Mouse (Mus musculus) left cerebral cortex, postnatal 36 days (tissue): ENCODE measurements around the gene Lin54. TPM values are rescaled to one million over a fixed set of nuclear protein-coding genes. Genes with fewer than 3 reads are reported as not detected.

Experiments
- DNase-seq, 2 experiments: peaks; one replicate each; pipeline ENCODE4 v3.0.0; 2021 to 2022; ENCODE audit warnings: low spot score in 2 of 2, mixed read lengths in 1 of 2
- intact Hi-C: fragments of 180-260 bp; cut with DNase I; formaldehyde crosslinking; loops from one replicate; pipeline ENCODE4 v1.15.1; 2025
- total RNA-seq, 2 experiments: library from RNA; stranded (reverse); gene quantifications; 2 replicates each; pipeline ENCODE4 v1.2.3; 2021

Lin54 gene
- total RNA-seq: 10 to 100 TPM; 21.8 to 22.0 TPM

DNA sequence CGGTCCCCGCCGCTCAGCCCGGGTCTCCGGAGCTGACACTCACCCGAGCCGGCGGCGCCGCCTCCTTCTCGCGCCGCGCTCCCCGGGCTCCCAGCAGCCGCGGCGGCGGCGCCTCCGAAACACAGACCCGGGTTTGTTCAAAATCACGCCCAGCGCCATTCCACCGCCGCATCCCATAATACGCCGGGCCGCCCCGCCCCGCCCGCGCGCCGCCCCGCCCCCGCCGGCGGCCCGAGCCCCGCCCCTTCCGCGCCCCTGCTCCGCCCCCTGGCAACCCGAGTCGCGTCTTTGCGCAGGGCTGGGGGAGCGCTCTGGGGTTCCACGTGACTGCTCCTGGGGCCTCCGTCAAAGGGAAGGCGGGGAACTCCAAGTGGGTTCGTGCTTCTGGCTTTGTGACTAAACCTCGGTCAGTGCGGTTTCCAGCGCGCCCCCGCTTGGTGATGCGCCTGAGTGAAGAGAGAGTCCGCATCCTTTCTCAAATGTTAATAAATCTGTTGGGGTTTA is at the start of gene Lin54:
Gene Lin54 (minus strand): TSS at position 182 of the 504 bp plus-strand sequence.
- peak; percentile 86 for DNase-seq
- intact Hi-C loops: no loop called here

DNA sequence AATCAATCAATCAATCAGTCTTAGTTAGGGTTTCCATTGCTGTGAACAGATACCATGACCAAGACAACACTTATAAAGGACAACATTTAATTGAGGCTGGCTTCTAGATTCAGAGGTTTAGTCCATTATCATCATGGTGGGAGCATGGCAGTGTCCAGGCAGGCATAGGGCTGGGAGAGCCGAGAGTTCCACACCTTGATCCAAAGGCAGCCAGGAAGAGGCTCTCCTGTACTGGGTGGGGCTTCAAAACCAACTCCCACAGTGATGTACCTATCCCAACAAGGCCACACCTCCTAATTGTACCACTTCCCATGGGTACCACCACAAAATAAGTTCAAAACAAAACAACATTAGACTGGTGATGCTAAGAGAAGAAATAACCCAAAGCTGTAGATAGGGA is 49.7 kb upstream of the Lin54 start:
- intact Hi-C loops: no loop called here

DNA sequence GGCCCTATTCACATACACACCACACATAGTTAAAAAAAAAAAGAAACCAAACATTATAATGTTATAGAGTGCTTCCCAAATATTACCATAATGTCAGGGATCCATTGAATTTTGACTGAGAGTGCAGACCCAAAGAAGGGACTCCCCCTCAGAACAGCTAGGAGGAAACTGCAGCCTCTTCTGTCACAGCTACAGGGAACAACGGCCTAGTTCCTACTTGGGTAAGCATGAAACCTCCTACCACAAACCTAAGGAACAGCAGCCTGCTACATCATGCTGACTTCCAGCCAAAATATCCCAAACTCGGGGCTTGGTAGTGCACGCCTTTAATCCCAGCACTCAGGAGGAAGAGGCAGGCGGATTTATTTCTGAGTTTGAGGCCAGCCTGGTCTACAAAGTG is 48.9 kb upstream of the Lin54 start:
- intact Hi-C loops: loop anchor here (5.0 kb wide), 1 partner anchor 113 kb away; no protein-coding TSS in a partner anchor
- DNase-seq: no peak

More for the DNA sequence above, 49.7 kb upstream of the Lin54 start:
- no peak for DNase-seq

DNA sequence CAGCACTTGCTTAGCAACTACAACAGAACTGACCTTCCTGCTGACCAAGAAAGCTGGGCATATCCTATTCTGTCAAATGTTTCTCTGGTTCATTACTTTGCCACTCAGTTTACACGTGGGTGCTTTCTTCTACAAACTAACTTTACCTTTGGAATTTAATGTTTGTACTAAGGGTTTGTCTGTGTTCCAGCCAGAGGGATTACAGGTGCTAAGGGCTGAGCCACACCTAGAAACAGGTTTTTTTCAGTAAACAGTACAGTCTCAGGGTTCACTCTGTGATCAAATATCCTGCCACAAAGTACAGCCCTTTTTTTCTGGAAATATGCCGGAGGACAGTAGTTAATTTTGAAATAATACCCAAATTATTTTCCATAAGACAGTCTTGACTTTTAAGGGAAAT is 47.8 kb upstream of the Lin54 start:
- no peak for DNase-seq
- intact Hi-C loops: loop anchor here (5.0 kb wide), 1 partner anchor 114 kb away; no protein-coding TSS in a partner anchor

DNA sequence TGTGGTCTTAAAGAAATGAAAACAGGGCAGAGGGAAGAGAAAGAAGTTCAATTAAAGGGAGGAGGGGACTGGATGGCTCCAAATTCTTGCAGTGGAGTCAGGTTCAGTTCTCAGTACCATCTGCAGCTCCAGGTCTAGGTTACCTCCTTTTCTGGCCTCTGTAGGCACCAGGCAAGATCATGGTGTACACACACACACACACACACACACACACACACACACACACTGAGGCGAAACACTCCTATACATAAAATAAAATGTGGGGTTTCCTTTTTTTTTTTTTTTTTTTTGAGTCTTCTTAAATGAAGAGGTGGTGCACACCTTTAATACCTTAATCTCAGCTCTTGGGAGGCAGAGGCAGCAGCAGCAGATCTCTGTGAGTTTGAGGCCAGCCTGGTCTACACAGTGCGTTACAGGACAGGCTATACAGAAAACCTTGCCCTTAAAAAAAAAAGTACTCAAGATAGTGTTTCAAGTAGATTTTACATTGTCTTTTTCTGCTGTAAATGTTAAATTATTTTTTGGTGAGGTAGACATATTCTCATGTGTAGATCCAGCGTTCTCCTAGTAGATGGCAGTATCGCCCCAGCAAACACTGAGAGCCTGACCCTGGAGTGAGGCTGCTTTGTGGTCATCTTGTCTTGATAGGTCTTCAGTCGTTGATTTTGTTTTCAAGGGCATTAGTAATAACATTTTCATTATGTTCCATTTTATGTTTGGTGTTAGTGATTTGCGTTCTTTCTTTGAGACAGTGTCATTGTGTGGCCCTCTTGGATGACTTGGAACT is 46.0 kb upstream of the Lin54 start:
- intact Hi-C loops: loop anchor here (5.0 kb wide), 1 partner anchor 116 kb away; no protein-coding TSS in a partner anchor
- DNase-seq: no peak

DNA sequence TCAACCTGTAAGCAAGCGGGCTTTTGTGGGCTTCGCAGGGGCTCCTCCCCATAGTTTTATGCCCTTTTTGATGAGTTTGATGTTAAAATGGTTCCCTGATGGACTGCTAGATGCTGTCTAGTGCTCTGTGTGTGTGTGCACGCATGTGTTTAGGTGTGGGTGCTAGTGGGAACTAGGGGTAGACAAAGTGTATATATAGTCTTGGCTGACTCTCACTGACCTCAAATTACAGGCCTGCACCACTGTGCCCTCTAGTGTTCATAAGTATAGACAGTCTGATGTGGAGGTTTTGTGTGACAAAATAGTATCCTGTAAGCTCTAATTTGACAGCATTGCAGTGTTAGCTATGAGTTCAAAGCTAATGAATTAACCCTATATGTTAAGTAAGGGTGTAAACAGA is 36.2 kb upstream of the Lin54 start:
- intact Hi-C loops: loop anchor here (10.0 kb wide), 1 partner anchor 258 kb away; the partner anchor contains the start of genes Helq and Mrps18c
- peak in 1 of 2 experiments; percentile 11 for DNase-seq

DNA sequence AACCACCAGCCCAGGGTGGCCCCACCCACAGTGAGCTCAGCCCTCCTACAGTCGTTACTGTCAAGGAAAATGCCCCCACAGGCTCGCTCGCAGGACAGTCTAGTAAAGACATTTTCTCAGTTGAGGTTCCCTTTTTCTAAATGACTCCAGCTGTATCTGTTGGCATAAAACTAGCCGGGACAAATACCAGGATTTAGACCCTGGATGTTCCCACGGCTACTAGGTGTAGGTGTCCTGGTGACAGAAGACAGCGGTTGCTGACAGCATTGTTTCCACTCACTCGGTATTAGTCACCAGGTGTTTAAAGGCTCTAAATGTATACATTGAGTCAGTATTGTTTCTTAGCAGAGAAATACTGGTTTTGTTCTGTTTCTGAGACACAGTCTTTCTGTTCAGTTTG is 35.4 kb upstream of the Lin54 start:
- no peak for DNase-seq
- intact Hi-C loops: loop anchor here (10.0 kb wide), 1 partner anchor 259 kb away; the partner anchor contains the start of genes Helq and Mrps18c

DNA sequence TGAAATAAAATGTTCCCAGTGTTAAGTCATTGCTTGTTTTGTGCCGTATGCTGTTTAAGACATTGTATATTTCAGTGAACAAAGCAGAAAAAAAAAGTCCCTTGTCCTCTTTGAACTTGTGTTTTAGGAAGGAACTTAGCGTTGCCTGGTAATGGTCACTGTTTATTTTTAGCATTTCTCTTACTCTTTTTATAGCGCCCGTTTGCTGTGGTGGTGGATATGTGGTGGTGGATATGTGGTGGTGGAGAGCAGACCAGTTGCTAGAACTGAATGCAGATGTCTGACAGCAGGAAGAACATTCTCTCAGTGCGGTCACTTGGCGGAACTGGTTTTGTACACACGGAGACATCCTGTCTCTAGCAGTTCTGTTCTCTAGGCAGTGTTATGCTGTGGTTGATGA is 25.7 kb upstream of the Lin54 start:
- DNase-seq: no peak
- intact Hi-C loops: no loop called here

DNA sequence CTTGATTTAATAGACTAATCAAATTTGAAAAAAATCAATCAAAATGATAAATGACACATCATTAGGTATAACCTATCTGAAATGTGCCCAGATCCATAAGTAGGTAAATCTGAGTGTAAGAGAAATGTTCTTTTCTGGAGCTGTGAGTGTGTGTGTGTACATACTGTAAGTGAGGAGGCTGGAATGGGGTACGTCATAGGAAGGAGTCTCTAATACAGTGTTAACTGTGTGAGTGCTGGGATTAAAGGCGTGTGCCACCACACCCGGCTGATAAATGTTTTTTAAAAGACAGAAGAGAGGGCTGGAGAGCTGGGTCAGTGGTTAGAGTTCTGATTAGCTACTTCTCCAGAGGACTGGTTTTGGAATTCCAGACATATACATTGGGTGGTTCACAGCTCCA is 25.2 kb upstream of the Lin54 start:
- DNase-seq: no peak
- intact Hi-C loops: no loop called here

DNA sequence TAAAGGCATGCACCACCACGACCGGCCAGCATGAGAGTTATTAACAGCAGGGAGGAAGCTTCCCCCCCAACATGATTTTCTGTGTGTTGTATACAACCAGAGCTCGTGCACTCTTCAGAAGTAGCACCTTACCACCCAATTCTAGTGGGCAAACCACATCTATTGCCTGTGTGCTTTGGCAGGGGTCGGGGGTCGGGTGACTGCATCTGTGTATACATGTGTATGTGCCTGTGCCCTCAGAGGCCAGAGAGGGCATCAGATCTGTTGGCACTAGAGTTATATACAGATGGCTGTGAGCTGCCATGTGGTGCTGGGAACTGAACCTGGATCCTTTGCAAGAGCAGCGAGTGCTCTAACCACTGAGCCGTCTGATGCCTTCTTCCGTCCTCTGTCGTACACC is 24.5 kb upstream of the Lin54 start:
- DNase-seq: no peak
- intact Hi-C loops: no loop called here

DNA sequence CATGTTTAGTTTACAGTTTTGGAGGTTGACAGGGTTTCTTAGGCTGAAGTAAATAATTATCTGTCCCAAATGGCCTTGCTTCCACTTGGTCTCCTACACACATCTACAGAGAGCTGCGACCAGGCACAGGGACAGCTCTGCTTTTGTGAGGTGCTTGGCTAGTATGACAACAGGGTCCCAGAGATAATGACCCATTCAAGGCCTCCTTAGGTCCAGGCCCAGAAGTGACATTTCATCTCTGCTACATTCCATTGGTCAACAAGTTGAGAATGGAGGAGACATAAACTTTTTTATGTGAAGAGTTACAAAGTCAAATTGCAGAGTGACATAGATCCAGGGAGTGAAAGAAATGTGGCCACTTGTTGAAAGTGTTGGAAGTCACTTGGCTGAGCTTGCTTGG is 22.9 kb upstream of the Lin54 start:
- intact Hi-C loops: no loop called here
- DNase-seq: no peak

DNA sequence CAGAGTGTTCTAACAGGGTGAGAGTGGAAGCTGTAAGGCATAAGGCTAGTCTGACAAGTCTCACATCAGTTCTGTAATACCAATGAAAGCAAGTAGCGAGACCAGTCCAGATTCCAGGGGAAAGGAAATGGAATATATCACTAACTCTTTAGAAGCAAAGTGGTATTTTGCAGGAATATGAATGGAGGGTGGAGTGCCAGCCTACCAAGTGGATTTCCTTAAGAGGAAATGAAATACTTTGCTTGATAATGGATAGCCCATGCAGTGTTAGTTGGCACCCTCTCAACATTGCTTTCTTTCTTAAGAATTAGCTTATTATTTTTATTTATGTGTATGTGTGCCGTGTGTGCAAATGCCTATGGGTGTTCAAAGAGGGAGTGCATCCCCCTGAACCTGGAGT is 19.8 kb upstream of the Lin54 start:
- DNase-seq: no peak
- intact Hi-C loops: no loop called here

DNA sequence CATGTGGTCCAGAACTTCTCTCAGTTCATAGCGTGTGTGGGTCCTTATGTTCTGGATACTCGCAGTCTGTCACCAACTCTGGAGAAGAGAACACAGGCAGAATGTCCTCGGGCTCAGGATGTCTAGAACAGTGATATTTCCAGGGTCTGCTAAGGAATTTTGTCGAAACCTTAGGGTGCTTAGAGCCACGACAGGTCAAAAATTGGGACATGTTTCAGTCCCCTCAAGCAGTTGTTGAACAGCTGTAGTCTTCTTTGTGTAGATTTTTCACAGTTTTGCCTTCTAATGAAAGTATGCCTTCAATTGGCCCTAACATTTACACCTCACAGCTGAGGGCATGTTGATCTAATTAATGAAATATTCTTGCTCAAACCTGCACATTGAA is 18.6 kb upstream of the Lin54 start:
- no peak for DNase-seq
- intact Hi-C loops: loop anchor here (5.0 kb wide), 1 partner anchor 92 kb away; no protein-coding TSS in a partner anchor

DNA sequence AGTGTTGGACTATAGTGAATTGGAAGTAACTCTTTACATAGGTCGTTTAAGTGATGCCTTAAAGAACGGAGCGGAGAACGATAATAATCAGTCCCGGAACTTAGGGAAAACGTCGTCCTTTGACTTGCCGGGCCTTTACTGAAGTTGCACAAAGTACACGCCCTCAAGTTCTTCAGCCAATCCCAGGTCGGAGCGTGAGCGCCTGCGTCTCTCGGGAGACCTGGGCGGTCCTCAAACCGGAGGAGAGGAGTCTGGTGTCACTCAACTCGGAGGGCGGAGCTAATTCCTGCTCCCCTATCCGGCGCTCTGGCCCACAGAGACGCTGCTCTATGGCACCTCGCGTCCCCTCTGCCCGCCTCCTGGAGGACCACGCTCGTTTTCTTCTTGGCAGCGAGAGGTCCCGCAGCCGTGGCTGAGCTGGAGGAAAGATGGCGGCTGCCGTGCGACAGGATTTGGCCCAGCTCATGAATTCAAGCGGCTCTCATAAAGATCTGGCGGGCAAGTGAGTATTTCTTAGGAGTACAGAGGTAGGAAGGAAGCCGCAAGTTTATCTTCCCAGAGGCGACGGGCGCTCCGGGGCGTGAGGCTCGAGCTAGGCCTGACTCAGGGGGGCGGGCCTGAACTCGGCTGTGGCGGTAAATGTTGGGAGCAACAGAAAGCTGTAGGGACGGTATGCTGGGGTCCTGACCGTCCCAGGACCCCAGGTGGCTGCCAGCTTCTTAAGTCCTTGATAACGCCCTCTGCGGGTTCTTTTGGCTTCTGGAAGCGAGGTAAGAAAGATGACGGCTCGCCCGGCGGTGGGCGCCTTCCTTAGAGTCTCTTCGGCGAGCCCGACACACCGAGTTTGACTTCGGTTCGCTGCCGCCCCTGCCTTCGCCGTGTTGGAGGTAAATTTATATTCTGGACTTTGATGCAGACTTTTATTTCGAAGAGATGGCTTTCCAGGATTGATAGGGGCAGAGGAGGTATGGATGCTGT is 17.9 kb upstream of the Lin54 start, which contains the start of gene Cops4:
Gene Cops4 (plus strand): TSS at position 261 of the 978 bp plus-strand sequence.
- intact Hi-C loops: loop anchor here (1.0 to 5.0 kb wide), 2 partner anchors 20 to 91 kb away; no protein-coding TSS in a partner anchor
- peak; percentile 94 to 95 for DNase-seq

DNA sequence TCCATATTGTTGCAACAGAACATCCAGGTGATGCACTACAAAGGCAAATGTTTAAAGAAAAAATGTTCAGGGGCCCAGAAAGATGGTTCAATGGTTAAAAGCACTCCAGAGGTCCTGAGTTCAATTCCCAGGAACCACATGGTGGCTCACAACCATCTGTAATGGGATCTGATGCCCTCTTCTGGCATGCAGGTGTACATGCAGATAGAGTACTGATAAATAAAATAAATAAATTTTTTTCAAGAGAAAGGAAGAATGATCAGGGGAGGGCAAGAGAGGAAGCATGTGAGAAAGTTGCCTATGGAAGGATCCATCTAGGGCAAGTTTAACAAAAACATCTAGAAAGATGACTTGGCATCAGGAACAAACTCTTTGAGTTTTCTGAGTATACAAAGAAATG is 12.1 kb upstream of the Lin54 start:
- DNase-seq: no peak
- intact Hi-C loops: no loop called here

DNA sequence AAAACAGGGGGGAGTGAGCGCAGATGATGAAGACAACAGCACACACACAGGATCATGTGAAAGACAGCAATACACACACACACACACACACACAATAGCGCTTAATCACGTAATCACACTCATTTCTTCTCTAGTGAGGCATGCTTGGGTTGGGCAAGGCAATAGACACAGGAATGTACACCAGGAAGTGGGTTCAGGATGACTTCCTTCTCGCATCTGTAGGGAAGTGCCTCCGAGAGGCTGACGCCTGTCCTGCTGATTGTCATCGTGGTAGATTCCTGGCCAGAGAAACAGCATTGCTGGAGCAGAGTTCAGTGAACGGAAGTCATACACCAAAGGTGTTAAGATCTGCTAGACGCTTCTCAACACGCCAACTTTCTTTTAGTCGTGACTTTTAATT is 8.8 kb upstream of the Lin54 start:
- DNase-seq: no peak
- intact Hi-C loops: no loop called here

DNA sequence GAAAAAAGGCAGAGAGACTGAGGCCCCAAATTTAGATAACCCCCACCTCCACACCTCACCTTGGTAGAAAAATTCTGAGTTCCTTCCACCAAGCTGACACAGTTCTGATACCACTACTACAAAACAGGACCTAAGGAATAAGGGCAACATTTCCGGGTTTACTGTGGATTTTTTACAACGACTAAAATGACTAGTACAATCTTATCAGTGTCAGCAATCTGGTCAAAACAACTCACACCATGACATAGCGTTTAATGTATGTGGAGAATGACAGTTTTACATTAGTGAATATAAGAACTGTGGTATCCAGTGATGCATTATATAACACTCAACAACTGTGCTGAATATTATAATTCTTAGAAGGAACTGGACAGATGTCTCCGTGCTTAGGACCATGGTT is 828 bp upstream of the Lin54 start:
- no peak for DNase-seq
- intact Hi-C loops: no loop called here

DNA sequence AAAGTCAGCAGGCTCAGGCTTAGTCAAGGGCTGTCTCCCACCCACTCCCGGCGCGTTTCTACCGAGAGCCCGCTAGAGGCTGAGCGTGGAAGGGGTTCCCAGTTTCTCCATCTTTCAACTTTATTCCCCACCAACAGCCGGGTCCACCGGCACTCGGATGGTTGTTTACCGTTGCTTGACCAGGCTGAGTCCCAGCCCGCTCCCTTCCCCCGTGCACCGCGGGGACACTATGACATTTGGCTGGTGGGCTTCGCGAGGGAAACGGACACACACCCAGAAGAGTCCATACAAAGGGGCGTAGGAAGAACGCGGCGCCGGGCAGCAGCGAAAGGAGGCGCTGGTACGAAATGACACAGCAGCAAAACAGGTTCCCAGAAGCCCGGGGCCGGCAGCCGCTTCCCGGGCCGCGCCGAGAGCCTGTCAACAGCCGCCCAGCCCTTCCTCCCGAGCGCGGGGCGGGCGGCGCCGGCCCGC is 571 bp downstream of the Lin54 start:
- intact Hi-C loops: loop anchor here (5.0 kb wide), 1 partner anchor 73 kb away; no protein-coding TSS in a partner anchor
- DNase-seq: peak; percentile 46 to 53

DNA sequence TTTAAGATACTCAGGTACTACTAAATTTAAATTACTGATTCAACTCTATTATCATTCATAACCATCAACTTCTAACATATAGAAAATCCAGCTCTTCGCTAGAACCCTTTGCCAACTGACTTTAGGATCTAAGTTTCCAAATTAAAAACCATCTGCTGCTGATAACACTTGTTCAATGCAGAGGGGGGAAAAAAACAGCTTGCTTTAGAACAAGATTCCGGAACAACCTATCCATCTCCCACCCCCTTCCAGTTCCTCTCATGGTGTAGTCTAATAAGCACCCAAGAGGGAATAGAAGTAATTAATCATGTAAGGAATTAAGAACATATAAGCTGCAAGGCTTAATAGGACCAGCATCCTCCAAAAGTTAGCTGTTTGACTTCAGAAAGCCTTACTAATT is 1.2 kb downstream of the Lin54 start:
- DNase-seq: no peak
- intact Hi-C loops: loop anchor here (5.0 kb wide), 1 partner anchor 72 kb away; no protein-coding TSS in a partner anchor
